Mouse (Mus musculus): Measurements from ENCODE around the gene Foxg1. TPM values are rescaled to one million over a fixed set of nuclear protein-coding genes. Genes with fewer than 3 reads are reported as not detected.
A peak's percentile ranks its signal among the peaks of the same experiment; 100 is the strongest.

The Foxg1 gene
- polyA plus RNA-seq, 1 experiment from 2014 or later, result not detected

DNA sequence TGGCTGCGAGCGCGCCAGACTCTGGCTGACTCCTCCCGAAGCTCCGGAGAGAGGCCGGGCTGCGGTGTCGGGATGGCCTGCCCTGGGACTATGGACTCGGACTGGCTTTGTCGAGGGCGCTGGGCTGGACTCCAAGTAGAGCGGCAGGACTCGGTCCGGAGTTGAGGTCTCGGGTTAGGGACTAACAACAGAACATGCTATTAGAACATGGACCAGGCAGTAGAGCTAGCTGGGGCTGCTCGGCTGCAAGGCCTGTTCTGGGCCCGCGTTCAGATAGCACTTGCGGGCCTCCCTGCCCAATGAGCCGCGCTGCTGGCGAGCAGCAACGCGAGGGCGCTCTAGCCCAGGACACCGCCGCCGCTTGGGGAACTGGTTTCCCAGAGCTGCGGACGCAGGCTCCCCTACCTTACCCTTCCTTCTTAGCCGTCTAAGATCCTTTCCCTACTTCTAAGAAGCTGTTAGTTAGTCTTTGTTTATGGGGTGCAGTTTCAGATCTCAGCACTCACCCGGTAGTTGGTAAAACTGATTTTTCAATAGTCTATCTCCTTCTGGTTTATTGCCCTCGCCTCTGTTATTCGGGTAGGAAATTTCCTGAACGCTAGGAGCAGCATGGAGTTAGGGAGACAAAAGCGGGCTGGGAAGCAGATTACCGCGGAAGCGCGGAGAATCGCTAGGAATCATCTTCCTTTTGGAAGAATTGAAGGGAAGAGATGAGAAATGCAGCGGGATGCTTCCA lies 9.0 kb downstream of the Foxg1 start:
- Histone ChIP-seq H3K4me3 (ENCODE audit: low read depth, low read length) (no peak overlapping the region), H3K4me2 (ENCODE audit: low read depth, low read length) (peak overlapping the region; percentile 26; the same call in 1 of the 2 replicates), H3K36me3 (ENCODE audit: control insufficient read depth, insufficient read depth, low read length) (no peaks in the 10 kb centered on the region), H3K9me3 (ENCODE audit: control insufficient read depth, low read length) (no peaks in the 10 kb centered on the region), H3K9ac (replicated peaks; ENCODE audit: low read depth, low read length) (no peak overlapping the region), H3K27me3 (ENCODE audit: control insufficient read depth, insufficient read depth, low read length) (peaks cover 64% of the 10 kb centered on the region), H3K4me1 (ENCODE audit: control insufficient read depth, insufficient read depth, low read length) (0 out of 2 replicates have a peak, but pooled peaks cover 4% of the 10 kb centered on the region), H3K27ac (ENCODE audit: low read depth, low read length) (no peak overlapping the region)
- ATAC-seq (ENCODE audit: low read depth), result peak; percentile 95
- under 1% methylated on average over 42 of the region's 42 CpGs for WGBS

DNA sequence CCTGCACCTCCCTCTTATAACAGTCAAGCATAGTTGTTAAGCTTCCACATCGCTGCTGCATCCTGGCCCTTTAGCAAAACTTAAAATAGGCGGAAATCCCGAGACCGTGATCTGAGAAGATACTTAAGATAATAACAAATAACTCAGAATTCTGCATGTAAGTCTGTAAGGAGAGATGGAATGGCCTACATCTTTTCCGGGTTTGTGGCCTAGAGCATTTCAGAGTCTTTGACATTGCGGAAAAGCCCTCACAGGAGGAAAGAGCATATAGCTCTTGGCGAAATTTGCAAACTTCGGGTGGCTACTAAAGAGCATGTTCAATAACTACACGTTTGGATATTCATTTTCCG lies 9.6 kb downstream of the Foxg1 start:
- Histone ChIP-seq H3K4me2 (ENCODE audit: low read depth, low read length) (no peak overlapping the region), H3K36me3 (ENCODE audit: control insufficient read depth, insufficient read depth, low read length) (no peaks in the 10 kb centered on the region), H3K27me3 (ENCODE audit: control insufficient read depth, insufficient read depth, low read length) (peaks cover 66% of the 10 kb centered on the region), H3K9me3 (ENCODE audit: control insufficient read depth, low read length) (no peaks in the 10 kb centered on the region), H3K4me1 (ENCODE audit: control insufficient read depth, insufficient read depth, low read length) (0 out of 2 replicates have a peak, but pooled peaks cover 4% of the 10 kb centered on the region), H3K9ac (replicated peaks; ENCODE audit: low read depth, low read length) (no peak overlapping the region), H3K4me3 (ENCODE audit: low read depth, low read length) (no peak overlapping the region), H3K27ac (ENCODE audit: low read depth, low read length) (no peak overlapping the region)
- WGBS, result 2% methylated on average over 10 of the region's 10 CpGs
- no peak for ATAC-seq (ENCODE audit: low read depth)

DNA sequence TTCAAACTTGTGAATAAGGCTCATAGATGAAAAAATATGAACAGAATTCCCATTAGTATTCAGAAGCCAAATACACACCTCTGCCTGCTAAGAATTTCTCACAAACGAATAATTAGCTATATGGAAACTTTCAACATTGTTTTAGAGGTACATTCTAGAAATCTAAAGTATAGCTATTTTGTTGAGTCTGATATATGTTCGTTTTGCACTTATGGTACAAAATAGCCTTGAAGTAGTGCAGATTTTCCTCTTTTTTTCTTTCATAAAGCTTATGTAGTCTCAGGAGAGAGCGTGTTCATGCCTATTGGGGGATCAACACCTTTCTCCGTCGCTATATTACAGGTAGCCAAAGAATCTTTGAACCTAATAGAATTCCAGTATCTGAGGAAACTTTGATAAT lies 10.4 kb downstream of the Foxg1 start:
- 6% methylated on average over 5 of the region's 5 CpGs for WGBS
- H3K36me3 ChIP-seq (ENCODE audit: control insufficient read depth, insufficient read depth, low read length), result no peaks in the 10 kb centered on the region
- ATAC-seq (ENCODE audit: low read depth), result no peak
- H3K4me3 ChIP-seq (ENCODE audit: low read depth, low read length), result no peak overlapping the region
- 0 out of 2 replicates have a peak, but pooled peaks cover 4% of the 10 kb centered on the region for H3K4me1 ChIP-seq (ENCODE audit: control insufficient read depth, insufficient read depth, low read length)
- no peak overlapping the region for H3K9ac ChIP-seq (replicated peaks; ENCODE audit: low read depth, low read length)
- no peaks in the 10 kb centered on the region for H3K9me3 ChIP-seq (ENCODE audit: control insufficient read depth, low read length)
- H3K27ac ChIP-seq (ENCODE audit: low read depth, low read length), result no peak overlapping the region
- H3K4me2 ChIP-seq (ENCODE audit: low read depth, low read length), result no peak overlapping the region
- peaks cover 71% of the 10 kb centered on the region for H3K27me3 ChIP-seq (ENCODE audit: control insufficient read depth, insufficient read depth, low read length)

DNA sequence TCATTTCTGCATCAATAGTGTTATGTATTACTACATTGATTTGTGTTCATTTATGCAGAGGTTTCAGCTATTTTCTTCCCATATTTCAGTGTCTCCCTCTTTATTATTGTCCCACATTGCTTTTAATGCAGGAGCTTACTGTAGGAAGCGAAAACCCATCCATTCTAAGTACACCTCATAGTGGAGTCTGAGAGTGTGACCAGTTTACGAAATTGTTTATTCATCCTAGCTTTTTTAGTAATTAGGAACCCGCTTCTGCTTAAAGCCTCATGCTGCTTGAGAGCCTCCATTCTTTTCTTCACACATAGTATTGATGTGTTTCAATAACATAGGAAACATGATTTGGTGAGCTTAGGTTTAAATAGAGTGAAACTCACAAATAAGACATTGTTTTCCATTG lies 11.2 kb downstream of the Foxg1 start:
- no peaks in the 10 kb centered on the region for H3K9me3 ChIP-seq (ENCODE audit: control insufficient read depth, low read length)
- H3K4me1 ChIP-seq (ENCODE audit: control insufficient read depth, insufficient read depth, low read length), result 0 out of 2 replicates have a peak, but pooled peaks cover 4% of the 10 kb centered on the region
- H3K4me2 ChIP-seq (ENCODE audit: low read depth, low read length), result no peak overlapping the region
- no peak overlapping the region for H3K27ac ChIP-seq (ENCODE audit: low read depth, low read length)
- H3K9ac ChIP-seq (replicated peaks; ENCODE audit: low read depth, low read length), result no peak overlapping the region
- WGBS, result 10% methylated on average over 3 of the region's 3 CpGs
- no peak overlapping the region for H3K4me3 ChIP-seq (ENCODE audit: low read depth, low read length)
- H3K27me3 ChIP-seq (ENCODE audit: control insufficient read depth, insufficient read depth, low read length), result peaks cover 72% of the 10 kb centered on the region
- no peak for ATAC-seq (ENCODE audit: low read depth)
- H3K36me3 ChIP-seq (ENCODE audit: control insufficient read depth, insufficient read depth, low read length), result no peaks in the 10 kb centered on the region

DNA sequence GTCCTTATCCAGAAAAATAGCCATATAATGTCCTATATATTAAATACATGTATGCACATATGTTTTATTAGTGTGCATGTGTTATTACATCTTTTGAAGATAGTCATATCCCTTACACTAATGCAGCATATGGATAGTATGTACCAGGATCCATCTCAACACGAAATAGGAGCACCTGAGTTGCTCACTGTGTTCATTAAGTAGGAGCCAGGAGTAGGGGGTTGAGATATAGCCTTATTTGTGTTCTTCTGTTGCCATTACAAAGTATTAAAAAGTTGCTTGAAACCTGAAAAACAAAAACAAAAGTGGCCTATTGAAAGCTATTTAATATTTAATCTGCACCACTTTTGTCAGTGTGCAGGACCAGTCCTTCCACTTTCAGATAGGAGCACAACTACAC lies 11.7 kb downstream of the Foxg1 start:
- Histone ChIP-seq H3K4me1 (ENCODE audit: control insufficient read depth, insufficient read depth, low read length) (0 out of 2 replicates have a peak, but pooled peaks cover 4% of the 10 kb centered on the region), H3K4me3 (ENCODE audit: low read depth, low read length) (no peak overlapping the region), H3K27me3 (ENCODE audit: control insufficient read depth, insufficient read depth, low read length) (peaks cover 72% of the 10 kb centered on the region), H3K9ac (replicated peaks; ENCODE audit: low read depth, low read length) (no peak overlapping the region), H3K4me2 (ENCODE audit: low read depth, low read length) (no peak overlapping the region), H3K27ac (ENCODE audit: low read depth, low read length) (no peak overlapping the region), H3K36me3 (ENCODE audit: control insufficient read depth, insufficient read depth, low read length) (no peaks in the 10 kb centered on the region), H3K9me3 (ENCODE audit: control insufficient read depth, low read length) (no peaks in the 10 kb centered on the region)
- WGBS, result 2% methylated on average over 1 of the region's 1 CpGs
- ATAC-seq (ENCODE audit: low read depth), result no peak

DNA sequence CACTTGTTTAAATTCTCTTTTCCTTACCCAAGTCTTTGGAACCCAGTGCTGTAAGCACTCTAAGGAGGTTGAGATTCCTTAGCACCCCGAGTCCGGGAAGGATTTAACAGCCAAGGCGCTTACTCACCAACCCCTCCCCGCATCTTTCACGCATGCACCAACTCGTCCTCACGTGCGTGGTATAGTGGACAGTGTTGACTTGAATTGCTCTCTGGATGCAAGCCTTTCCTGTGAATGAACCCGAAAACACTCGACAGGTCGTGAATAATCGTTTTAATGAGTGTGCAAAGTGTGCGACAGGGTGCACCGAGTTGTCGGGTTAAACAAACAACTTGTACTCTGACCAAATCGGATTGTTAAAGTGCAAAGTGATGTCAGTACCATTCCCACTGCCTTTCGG lies 12.4 kb downstream of the Foxg1 start:
- H3K4me2 ChIP-seq (ENCODE audit: low read depth, low read length), result no peak overlapping the region
- H3K9me3 ChIP-seq (ENCODE audit: control insufficient read depth, low read length), result no peaks in the 10 kb centered on the region
- H3K9ac ChIP-seq (replicated peaks; ENCODE audit: low read depth, low read length), result no peak overlapping the region
- no peak for ATAC-seq (ENCODE audit: low read depth)
- 0 out of 2 replicates have a peak, but pooled peaks cover 4% of the 10 kb centered on the region for H3K4me1 ChIP-seq (ENCODE audit: control insufficient read depth, insufficient read depth, low read length)
- no peaks in the 10 kb centered on the region for H3K36me3 ChIP-seq (ENCODE audit: control insufficient read depth, insufficient read depth, low read length)
- H3K27me3 ChIP-seq (ENCODE audit: control insufficient read depth, insufficient read depth, low read length), result peaks cover 72% of the 10 kb centered on the region
- no peak overlapping the region for H3K4me3 ChIP-seq (ENCODE audit: low read depth, low read length)
- under 1% methylated on average over 17 of the region's 17 CpGs for WGBS
- H3K27ac ChIP-seq (ENCODE audit: low read depth, low read length), result no peak overlapping the region

DNA sequence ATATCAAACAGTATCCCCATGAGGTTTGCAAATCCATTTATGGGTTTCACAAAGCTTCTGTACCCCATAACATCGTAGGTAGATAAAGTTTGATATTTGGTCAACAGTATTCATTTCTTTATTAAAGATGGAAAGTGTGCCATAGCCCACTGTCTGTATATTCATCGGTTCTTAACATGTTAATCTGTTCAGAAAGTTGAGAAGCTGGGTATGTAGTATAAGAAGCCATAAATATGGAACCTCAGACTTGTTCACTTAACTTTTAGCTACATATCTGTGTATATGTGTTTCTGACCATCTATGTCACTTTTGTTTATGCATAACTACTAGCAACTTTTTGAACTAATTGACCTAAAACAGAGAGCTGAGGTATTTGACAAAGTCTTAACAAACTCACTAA lies 13.5 kb downstream of the Foxg1 start:
- H3K9ac ChIP-seq (replicated peaks; ENCODE audit: low read depth, low read length), result no peak overlapping the region
- H3K36me3 ChIP-seq (ENCODE audit: control insufficient read depth, insufficient read depth, low read length), result no peaks in the 10 kb centered on the region
- no peak overlapping the region for H3K4me3 ChIP-seq (ENCODE audit: low read depth, low read length)
- no peak overlapping the region for H3K4me2 ChIP-seq (ENCODE audit: low read depth, low read length)
- no peaks in the 10 kb centered on the region for H3K9me3 ChIP-seq (ENCODE audit: control insufficient read depth, low read length)
- 0 out of 2 replicates have a peak, but pooled peaks cover 4% of the 10 kb centered on the region for H3K4me1 ChIP-seq (ENCODE audit: control insufficient read depth, insufficient read depth, low read length)
- 16% methylated on average over 2 of the region's 2 CpGs for WGBS
- peaks cover 76% of the 10 kb centered on the region for H3K27me3 ChIP-seq (ENCODE audit: control insufficient read depth, insufficient read depth, low read length)
- no peak overlapping the region for H3K27ac ChIP-seq (ENCODE audit: low read depth, low read length)
- ATAC-seq (ENCODE audit: low read depth), result no peak

DNA sequence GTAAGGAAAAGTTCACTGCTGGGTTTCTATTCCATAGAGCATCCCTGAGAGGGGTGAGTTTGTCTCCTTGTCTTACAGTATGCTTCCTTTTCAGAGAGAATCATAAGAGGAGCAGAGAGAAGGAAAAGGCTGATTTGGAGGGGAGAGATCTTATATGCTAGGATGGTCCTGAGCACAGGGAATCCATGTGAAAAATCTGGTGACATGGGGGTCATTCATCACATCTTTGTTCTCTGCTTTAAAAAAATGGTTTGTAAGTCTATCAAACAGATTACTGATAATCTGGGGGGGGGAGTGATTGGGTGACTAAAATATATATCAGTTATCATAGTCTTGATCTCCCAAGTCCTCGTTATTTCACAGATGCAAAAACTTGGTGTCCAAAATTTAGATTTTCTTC lies 14.3 kb downstream of the Foxg1 start:
- Histone ChIP-seq H3K9me3 (ENCODE audit: control insufficient read depth, low read length) (no peaks in the 10 kb centered on the region), H3K27me3 (ENCODE audit: control insufficient read depth, insufficient read depth, low read length) (peaks cover 76% of the 10 kb centered on the region), H3K4me3 (ENCODE audit: low read depth, low read length) (no peak overlapping the region), H3K27ac (ENCODE audit: low read depth, low read length) (no peak overlapping the region), H3K4me1 (ENCODE audit: control insufficient read depth, insufficient read depth, low read length) (peaks cover 6% of the 10 kb centered on the region), H3K36me3 (ENCODE audit: control insufficient read depth, insufficient read depth, low read length) (no peaks in the 10 kb centered on the region), H3K9ac (replicated peaks; ENCODE audit: low read depth, low read length) (no peak overlapping the region), H3K4me2 (ENCODE audit: low read depth, low read length) (no peak overlapping the region)
- WGBS, result 39% methylated on average over 1 of the region's 1 CpGs
- no peak for ATAC-seq (ENCODE audit: low read depth)

DNA sequence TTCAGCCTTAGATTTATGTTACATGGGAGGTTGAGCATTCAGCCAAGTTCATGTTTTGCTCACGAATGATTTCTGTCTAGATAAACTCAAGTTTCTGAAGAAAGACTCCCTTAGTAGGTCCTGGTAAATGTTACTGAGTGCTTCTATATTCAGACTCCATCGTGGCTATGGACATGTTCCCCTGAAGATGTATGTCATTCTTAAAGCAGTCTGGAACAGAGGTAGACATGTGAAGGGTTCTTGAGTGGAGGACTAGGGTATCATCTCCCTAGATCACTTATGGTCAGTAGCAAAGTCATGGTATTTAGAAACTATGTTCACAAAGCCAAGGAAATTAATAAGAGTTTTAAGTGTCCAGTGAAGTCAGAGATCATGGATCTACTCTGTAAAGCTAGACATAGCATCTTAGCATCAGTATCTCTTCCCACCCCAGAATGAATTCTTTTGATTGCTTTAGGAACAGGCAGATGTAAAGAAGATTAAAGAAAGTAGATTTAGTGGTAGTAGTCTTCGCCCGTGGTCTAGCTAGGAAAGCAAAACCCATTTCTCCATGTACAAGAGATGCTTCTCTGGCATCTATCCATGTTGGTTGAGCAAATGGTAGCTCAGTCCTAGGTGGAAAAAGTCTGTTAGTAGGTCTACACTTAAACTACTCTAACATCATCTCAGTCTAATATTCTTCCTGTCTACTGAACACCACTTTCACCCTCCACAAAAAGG lies 15.1 kb downstream of the Foxg1 start:
- Histone ChIP-seq H3K27ac (ENCODE audit: low read depth, low read length) (no peak overlapping the region), H3K4me1 (ENCODE audit: control insufficient read depth, insufficient read depth, low read length) (peaks cover 6% of the 10 kb centered on the region), H3K4me3 (ENCODE audit: low read depth, low read length) (no peak overlapping the region), H3K4me2 (ENCODE audit: low read depth, low read length) (no peak overlapping the region), H3K36me3 (ENCODE audit: control insufficient read depth, insufficient read depth, low read length) (no peaks in the 10 kb centered on the region), H3K9me3 (ENCODE audit: control insufficient read depth, low read length) (no peaks in the 10 kb centered on the region), H3K9ac (replicated peaks; ENCODE audit: low read depth, low read length) (no peak overlapping the region), H3K27me3 (ENCODE audit: control insufficient read depth, insufficient read depth, low read length) (peaks cover 75% of the 10 kb centered on the region)
- 19% methylated on average over 4 of the region's 4 CpGs for WGBS
- no peak for ATAC-seq (ENCODE audit: low read depth)

Measured in neural tube, embryonic 14.5 days (tissue).